Mouse (Mus musculus) layer of hippocampus, adult 9-10 months (tissue): Measurements from ENCODE around the gene Fto.

Experiments used
- DNase-seq: peaks from one replicate; pipeline ENCODE4 v3.0.0; 2022; ENCODE audit warnings: low spot score

The Fto gene

DNA sequence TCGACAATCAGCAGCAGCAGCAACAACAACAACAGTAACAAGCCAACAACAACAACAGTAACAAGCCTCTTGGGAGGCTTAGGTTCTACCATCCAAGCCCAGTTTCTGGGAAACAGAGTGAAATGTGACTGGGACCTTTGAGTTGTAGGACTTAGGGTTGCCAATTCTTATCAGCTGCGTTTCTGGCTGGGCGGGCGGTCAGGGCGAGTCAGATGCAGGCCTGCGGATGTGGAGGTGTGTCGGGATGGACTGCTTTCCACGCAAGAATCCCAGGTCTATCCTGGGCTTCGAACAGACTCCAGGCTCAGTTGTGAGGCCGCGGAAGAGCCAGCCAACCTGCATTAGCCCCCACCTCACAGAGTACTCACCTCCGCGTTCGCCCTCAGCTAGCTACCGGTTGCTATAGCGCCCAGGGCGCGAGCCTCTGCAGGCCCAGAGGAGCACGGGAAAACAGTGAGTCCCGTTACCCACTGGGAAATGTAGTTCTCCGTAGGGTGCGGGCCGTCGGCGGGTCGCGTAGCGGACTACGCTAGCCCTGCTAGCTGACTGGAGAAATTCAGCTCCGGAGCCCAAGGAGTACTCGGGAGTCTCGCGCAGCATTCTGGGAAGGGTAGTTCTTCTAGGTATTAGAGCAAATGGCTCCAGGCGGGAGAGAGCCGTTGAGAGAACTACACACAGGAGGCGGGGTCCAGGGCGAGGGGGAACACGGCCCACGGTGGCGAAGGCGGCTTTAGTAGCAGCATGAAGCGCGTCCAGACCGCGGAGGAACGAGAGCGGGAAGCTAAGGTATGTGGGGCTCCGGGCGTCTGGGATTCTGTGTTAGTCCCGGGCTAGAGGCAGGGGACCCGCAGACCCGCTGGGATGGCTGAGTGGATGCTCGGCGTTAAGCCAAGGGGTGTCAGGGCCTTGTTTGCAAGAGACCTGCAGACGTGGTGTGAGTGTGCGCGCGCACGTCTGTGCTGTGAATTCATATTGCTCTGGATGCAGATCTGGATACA, at the start of gene Fto, which contains the start of gene Rpgrip1l:
Gene Fto, plus strand, starts transcription at position 691 of the 998 bp plus-strand sequence.
Gene Rpgrip1l, minus strand, starts transcription at position 428 of the 998 bp plus-strand sequence.
- peak; percentile 95 for DNase-seq

DNA sequence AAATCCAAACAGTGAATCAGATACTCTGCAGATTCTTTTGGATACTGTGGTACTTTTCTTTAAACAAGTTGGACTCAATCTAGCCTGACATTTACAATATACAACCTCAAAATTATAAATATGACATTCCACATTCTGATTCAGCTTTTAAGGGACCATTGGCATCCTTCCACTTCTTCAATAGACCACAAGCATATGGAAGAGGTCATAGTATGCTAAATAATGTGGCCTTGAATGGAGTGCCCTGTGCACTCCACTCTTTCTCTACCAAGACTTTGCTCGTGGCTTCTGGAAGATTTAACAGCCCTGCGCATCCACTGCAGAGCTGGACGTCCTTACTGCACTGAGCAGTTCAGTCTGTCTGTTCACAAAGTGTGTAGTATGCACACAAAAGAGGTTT, 49.4 kb upstream of the Fto start:
- DNase-seq, result no peak

DNA sequence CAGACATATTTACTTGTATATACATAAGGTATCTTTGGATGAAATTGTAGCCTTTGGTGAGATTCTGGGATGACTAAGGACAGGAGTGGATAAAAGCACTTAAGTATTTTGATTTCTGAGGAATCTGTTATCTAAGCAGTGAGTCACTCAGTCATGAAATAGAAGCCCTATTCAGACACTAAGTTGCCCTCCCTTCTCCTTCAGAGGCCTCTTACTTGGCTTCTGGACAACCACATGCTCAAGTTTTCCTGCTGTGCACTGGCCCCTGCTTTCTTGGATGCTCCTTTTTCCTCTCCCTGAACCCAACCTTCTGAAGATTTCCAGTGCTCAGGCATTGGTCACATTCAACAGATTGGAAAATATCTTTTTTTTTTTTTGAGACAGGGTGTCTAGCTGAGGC, 48.8 kb upstream of the Fto start:
- DNase-seq, result no peak

- no peak for DNase-seq
Measured at GRCm38 (mm10) chr8:91269374-91269958, 43.9 kb upstream of the Fto start.

GRCm38 (mm10) chr8:91273493-91273892, 39.8 kb upstream of the Fto start:
- DNase-seq, result peak; percentile 20

DNA sequence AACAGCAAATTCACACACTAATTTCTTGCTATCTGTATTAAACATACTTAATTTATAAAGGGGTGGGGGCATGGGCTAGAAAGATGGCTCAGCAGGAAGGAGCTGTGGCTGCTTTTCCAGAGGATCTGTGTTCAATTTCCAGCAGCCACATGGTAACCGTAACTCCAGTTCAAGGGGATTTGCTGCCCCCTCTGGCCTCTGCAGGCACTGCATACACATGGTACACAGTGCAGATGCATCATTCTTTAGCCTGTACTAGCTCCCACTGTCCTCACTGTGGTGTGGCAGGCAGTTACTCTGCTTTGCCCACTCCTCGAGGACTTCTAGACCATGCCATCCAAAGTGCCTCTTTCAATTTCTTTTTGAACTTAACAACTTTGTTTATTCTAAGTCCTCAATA, 37.0 kb upstream of the Fto start:
- DNase-seq, result no peak

DNA sequence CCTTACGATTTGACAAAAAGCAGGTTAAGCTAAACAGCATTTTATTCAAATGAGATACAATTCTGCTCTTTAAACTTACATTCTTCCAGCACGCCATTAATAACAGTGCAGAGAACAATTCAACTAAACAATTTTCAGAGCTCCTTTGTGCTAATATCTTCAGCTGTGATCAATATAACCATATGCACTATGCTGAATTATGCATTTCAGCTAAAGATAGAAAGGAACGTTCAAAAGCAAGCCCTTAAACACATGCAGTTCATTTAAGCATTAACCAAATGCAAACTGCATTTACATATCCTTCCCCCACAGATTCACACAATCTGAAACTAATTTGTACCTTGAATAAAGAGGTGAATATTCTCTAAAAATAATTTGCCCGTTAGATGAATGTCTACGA, 35.3 kb upstream of the Fto start:
- no peak for DNase-seq

- DNase-seq, result no peak
Measured at GRCm38 (mm10) chr8:91280467-91281212, 32.7 kb upstream of the Fto start.

DNA sequence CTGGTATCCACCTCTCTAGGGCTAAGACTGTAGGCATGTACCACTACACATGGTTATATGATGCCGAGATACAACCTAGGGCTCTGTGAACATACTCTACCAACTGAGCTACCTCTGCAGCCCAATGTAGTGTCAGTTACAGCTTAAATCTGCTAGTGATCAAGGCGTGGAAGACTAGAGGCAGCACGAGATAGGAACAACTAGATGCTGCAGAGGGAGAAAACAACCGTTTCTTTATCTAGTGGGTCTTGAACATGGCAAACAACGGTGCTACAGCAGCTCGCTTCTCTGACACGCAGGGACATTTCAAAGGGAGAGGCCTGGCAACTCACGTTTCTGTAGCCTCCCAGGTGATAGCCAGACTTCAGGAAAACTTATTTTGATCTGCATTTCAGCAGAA, 31.8 kb upstream of the Fto start:
- no peak for DNase-seq

DNA sequence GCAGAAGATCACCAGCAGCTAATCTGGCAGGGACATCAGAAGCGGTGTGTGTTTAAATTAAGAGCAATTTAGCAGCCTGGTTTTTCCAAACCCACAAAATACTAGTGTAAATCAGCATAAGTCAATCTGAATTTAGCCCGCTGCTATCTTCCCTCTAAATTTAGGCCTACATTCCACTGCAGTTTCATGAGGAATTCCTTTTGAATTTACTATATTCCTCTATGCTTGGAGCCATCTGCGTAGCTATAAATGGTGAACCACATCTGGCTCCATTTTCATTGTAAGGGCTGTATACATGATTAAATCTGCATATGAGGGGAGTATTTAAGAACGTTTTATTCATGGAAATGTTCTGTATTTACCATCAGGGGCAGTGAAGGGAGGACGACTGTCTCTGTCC, 30.7 kb upstream of the Fto start:
- no peak for DNase-seq

GRCm38 (mm10) chr8:91283815-91284214, 29.5 kb upstream of the Fto start:
- peak; percentile 18 for DNase-seq

- DNase-seq, result no peak
Measured at GRCm38 (mm10) chr8:91286237-91286636, 27.1 kb upstream of the Fto start.

DNA sequence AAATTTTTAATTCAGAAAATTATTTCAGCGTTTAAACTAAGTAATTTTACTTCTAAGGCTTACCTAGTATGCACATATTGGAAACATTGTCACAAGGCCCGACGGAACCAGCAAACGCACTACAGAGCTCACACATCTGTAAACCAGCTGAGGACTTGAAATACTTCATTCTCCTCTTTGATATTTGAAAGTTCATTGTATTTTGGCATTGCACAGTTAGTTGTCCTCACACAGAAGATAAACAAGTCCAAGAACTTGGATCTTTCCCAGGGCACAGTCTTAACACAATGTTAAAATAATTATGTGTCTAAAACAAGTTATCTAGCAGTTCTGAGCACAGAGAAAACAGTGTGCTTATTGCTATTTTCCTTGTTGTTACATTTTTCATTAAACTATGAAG, 22.7 kb upstream of the Fto start:
- DNase-seq, result no peak

- DNase-seq, result no peak
Measured at GRCm38 (mm10) chr8:91295786-91296185, 17.5 kb upstream of the Fto start.

DNA sequence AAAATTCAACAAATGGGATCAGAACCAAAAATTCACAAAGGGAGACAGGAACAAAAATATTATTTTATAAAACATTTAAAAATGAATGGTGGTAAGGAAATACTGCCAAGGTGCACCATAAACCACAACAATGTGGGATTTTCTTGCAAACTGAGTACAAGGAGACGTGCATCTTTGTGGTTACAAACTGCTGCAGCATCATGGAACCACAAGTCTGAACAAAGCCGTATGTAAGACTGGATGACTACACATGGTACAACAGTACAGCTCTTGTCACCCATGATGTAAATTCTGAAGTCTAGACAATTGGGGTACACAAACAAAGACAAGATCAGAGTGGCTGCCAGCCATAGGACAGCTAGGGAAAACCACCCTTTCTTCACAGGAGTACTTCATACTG, 14.7 kb upstream of the Fto start:
- no peak for DNase-seq

DNA sequence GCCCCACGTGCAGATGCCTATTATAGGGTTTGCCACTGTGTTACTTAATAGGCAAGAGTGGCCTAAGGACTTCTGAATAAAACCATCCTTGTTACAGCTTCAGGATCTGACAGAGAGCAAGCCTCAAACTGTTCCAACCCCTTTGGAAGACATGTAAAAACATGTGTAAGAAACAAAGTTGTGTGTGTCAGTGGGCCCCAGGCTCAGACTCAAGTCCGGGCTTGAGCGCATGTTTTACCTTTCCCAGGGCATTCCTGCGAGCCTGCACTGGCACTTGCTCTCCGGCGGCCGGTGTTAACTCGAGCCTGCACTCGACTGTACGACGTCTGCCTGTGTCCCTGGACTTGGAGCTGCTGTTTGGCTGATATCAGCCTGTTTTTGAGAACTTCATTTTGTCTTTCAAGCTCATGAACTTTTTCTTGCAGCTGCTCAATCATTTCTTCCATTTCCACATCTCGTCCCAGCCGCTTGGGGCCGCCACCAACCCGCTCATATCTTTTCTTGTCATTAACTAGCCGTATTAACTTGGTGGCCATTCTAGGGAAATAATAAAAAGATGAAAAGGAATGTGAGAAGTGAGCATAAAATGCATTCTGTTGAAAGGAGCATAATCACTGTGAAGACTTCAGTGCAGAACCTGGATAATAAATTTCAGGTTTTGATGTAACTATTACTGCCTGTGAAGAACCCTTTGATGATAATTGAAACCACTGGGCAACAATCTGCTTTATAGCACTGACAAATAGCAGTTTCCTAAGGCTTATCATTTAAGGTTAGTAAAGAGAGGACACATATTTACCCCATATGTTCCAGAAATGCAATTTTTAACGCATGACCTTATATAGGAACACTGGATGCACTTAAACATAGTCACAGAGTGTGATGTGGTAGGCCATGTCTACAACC, 8.6 kb upstream of the Fto start:
- DNase-seq, result no peak

- DNase-seq, result no peak
Measured at GRCm38 (mm10) chr8:91312342-91312741, 983 bp upstream of the Fto start.

GRCm38 (mm10) chr8:91317567-91318227, 4.4 kb downstream of the Fto start:
- DNase-seq, result no peak

- no peak for DNase-seq
Measured at GRCm38 (mm10) chr8:91318938-91319729, 5.8 kb downstream of the Fto start.

GRCm38 (mm10) chr8:91323511-91323910, 10.2 kb downstream of the Fto start:
- DNase-seq, result no peak
